Mouse (Mus musculus) limb, embryonic 10.5 days (tissue): ENCODE results near the gene Abcb11. TPM values are rescaled to one million over a fixed set of nuclear protein-coding genes. Genes with fewer than 3 reads are reported as not detected.
"Not testable (repeated sequence)": the region's sequence is repeated elsewhere in the genome, so short reads cannot be mapped to it uniquely, and the experiment has no call there.

Experiments used
- DNase-seq: peaks from one replicate; pipeline ENCODE4 v3.0.0-alpha.2; 2017; ENCODE audit warnings: low spot score
- H3K27ac ChIP-seq: fragments of 300-500 bp; sonication (generic); 2 replicates; pipeline ENCODE4 v1.5.1; 2016; ENCODE audit warnings: mild to moderate bottlenecking
- H3K27me3 ChIP-seq: fragments of 300-500 bp; sonication (generic); 2 replicates; pipeline ENCODE4 v1.6.1; 2016; ENCODE audit warnings: low read depth, mild to moderate bottlenecking; ENCODE audit not compliant: poor library complexity, severe bottlenecking
- H3K36me3 ChIP-seq: fragments of 300-500 bp; sonication (generic); 2 replicates; pipeline ENCODE4 v1.6.1; 2016; ENCODE audit warnings: mild to moderate bottlenecking, moderate library complexity
- H3K4me1 ChIP-seq: fragments of 300-500 bp; sonication (generic); 2 replicates; pipeline ENCODE4 v1.6.1; 2016
- H3K4me3 ChIP-seq: fragments of 300-500 bp; sonication (generic); 2 replicates; pipeline ENCODE4 v1.5.1; 2016; ENCODE audit warnings: mild to moderate bottlenecking, moderate library complexity
- H3K9me3 ChIP-seq: fragments of 300-500 bp; sonication (generic); replicated peaks from 2 replicates; pipeline ENCODE4 v1.6.1; 2016; ENCODE audit warnings: mild to moderate bottlenecking
- WGBS: fragments of 180-500 bp; shearing (Covaris S2); methylation state at CpG from one replicate; pipeline ENCODE4 v1.1.7; 2016; 5-methylcytosine and 5-hydroxymethylcytosine counted together
- polyA plus RNA-seq: library from polyadenylated mRNA; unstranded; fragments of >200 nt; fragmentation: Nextera tagmentation; extraction: Ambion mirVana; gene quantifications from 2 replicates; pipeline ENCODE4 v1.2.1, GENCODE M21; 2016

The Abcb11 gene
- not detected in 2 replicates for polyA plus RNA-seq

DNA sequence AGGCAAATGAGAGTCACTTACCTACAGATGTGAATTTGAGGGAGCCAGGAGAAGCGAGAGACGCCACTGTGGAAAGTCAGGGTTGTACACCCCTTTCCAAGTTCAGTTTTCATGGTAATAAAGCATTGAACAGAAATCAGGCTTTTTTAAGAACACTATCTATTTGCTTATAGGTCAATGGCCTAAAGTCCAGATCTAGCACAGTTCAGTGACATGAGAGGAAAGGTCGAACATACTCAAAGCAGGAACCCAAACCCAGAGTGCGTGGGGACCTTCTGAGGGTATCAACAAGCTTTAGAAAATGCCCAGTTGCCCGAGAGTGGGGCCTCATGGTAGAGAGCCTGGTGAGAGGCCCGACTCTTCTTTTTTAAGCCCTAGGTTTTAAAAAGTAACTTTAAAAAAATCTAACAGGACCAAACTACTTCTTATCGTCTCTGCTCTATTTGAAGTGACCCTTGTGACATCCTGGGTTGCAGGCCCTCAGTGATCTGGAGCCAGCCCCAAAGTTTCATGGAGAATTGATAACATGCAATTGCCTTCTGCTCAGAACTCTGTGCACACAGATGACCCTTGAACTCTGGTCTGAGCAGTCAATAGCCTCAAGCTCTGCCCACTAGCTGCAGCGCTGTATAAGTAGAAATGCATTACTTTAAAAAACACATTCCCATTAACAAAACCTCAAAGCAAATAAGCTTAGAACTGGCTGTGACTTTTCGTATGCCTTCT lies at the start of gene Abcb11:
Gene Abcb11, minus strand, starts transcription at position 121 of the 726 bp plus-strand sequence.
- 89% methylated on average over 9 of the region's 9 CpGs for WGBS
- Histone ChIP-seq H3K4me3 (no peak within 1 kb of the TSS), H3K9me3 (no peaks in the 10 kb centered on the region), H3K27ac (no peak within 1 kb of the TSS), H3K27me3 (no peaks in the 10 kb centered on the region), H3K36me3 (no peaks in the 10 kb centered on the region), H3K4me1 (no peaks in the 10 kb centered on the region)
- no peak for DNase-seq

DNA sequence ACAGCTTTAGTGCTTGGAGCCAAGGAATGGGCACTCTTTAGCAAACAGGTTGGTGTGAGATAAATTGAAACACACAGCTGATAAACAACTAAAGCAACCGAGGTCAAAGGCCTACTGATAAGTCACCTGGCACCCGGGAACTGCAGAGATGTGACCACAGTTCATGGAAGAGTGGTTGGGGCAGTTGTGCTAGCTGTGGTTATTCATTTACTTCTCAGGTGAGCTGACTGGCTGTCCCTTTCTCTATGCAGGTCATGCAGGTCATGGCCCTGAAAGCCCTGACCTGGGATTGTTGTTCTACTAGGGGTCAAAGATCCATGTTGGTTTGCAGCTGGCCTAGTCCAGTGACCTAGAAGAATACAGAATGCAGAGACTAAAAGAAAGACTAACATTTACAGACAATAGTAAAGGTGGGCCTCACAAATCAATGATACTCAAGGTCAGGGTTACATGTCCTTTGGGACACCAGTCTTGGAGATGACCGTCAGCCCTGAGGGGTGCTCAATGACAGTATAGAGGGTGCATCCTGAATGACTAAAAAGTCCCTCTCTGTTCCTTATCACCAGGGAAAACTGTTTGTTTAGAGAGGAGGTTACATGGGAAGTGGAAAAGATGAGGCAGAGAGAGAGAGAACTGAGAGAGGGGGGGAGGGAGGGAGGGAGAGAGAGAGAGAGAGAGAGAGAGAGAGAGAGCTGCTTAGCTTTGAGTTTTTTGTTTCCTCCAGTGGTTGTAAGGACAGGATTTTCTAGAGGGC lies 43.9 kb upstream of the Abcb11 start:
- Histone ChIP-seq H3K9me3 (no peaks in the 10 kb centered on the region), H3K27ac (no peak overlapping the region), H3K36me3 (no peaks in the 10 kb centered on the region), H3K4me1 (no peaks in the 10 kb centered on the region), H3K27me3 (no peaks in the 10 kb centered on the region), H3K4me3 (no peak overlapping the region)
- WGBS = 86% methylated on average over 3 of the region's 3 CpGs
- no peak for DNase-seq

DNA sequence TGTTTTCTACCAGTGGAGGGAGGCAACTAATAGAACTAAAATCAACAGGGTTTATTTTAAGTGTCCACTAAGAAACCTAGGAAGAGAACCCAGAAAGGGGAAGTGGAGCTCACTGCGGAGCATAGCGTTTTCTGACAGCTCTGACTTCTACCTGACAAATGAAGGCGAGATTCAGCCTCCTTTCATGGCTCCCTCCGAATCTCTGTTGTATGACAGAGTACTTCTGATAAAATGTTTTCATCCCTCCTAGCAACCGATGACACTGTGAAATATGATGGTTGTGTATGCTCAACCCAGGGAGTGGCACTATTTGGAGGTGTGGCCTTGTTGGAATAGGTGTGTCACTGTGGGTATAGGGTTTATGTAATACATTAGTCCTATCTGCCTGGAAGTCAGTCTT lies 40.4 kb upstream of the Abcb11 start:
- H3K27me3 ChIP-seq = no peaks in the 10 kb centered on the region
- H3K27ac ChIP-seq = no peak overlapping the region
- 94% methylated on average over 5 of the region's 5 CpGs for WGBS
- H3K36me3 ChIP-seq = no peaks in the 10 kb centered on the region
- no peak for DNase-seq
- no peaks in the 10 kb centered on the region for H3K9me3 ChIP-seq
- H3K4me1 ChIP-seq = peaks cover 3% of the 10 kb centered on the region; the same call in 1 of the 2 replicates
- H3K4me3 ChIP-seq = no peak overlapping the region

DNA sequence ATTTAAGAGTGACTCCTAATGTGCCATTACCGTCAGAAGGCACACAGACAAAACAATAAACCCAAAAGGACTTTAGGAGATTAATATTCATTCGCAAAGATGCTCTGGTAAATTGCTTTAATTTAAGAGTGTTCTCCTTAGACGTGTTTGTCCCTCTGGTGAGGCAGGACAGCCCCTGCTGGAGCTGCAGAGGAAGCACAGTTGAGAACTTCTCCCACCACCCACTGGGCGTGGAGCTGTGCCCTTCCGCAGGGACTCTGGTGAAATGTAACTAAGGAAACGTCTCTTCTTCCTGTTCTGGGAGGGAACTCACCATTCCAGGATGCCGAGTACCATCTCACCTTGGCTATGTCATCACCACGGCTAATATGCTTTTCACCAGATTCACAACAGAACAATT lies 39.3 kb upstream of the Abcb11 start:
- DNase-seq = no peak
- Histone ChIP-seq H3K4me3 (no peak overlapping the region), H3K27ac (no peak overlapping the region), H3K4me1 (peaks cover 3% of the 10 kb centered on the region; the same call in 1 of the 2 replicates), H3K36me3 (no peaks in the 10 kb centered on the region), H3K27me3 (no peaks in the 10 kb centered on the region), H3K9me3 (no peaks in the 10 kb centered on the region)
- 50% methylated on average over 8 of the region's 8 CpGs for WGBS

DNA sequence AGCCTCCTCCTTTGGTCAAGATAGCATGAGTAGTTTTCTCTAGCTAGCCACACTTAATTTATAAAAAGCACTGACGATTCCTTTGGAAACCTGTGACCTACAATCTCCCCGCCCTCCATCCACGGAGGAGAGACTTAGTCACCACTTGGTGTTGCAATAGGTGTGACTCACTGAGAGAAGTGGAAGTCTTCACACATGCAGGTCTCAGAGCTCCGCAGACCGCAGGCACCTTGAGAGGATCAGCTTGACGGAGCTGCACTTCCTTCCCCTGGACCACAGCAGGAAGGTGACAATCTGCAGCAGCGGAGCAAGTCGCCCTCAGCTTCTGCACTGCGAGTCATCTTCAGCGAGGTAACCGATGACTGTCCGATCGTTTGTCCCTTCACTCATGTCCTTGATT lies 37.9 kb upstream of the Abcb11 start, which contains the start of gene Dhrs9:
Gene Dhrs9, plus strand, starts transcription at position 165 of the 400 bp plus-strand sequence.
- 54% methylated on average over 13 of the region's 13 CpGs for WGBS
- Histone ChIP-seq H3K4me3 (no peak within 1 kb of the TSS), H3K4me1 (peaks cover 3% of the 10 kb centered on the region; the same call in 1 of the 2 replicates)

DNA sequence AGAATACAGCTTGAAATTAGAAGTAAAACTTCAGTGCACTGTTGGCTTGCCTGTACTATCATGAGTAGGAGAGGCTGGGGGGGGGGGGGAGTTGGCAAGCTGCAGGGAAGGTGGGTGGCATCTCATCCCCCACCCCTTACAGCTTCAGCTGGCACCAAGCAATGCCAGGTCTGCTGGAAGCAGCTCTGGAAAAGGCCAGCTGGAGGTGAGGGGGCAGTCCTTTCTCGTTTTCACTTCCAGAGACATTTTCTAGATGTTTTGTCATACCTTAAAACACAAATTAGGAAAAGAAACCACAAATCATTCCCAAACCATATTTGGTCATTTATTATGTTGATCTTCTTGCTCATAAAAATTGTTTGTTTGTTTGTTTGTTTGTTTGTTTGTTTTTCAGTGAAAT lies 37.4 kb upstream of the Abcb11 start:
- DNase-seq = no peak
- Histone ChIP-seq H3K9me3 (no peaks in the 10 kb centered on the region), H3K4me3 (no peak overlapping the region), H3K4me1 (peaks cover 3% of the 10 kb centered on the region; the same call in 1 of the 2 replicates), H3K36me3 (no peaks in the 10 kb centered on the region), H3K27me3 (no peaks in the 10 kb centered on the region), H3K27ac (no peak overlapping the region)
- 74% methylated on average over 1 of the region's 1 CpGs for WGBS

More for the DNA sequence above, 37.9 kb upstream of the Abcb11 start, which contains the start of gene Dhrs9:
- no peak for DNase-seq
- H3K27ac ChIP-seq = no peak within 1 kb of the TSS
- H3K9me3 ChIP-seq = no peaks in the 10 kb centered on the region
- H3K27me3 ChIP-seq = no peaks in the 10 kb centered on the region
- no peaks in the 10 kb centered on the region for H3K36me3 ChIP-seq

DNA sequence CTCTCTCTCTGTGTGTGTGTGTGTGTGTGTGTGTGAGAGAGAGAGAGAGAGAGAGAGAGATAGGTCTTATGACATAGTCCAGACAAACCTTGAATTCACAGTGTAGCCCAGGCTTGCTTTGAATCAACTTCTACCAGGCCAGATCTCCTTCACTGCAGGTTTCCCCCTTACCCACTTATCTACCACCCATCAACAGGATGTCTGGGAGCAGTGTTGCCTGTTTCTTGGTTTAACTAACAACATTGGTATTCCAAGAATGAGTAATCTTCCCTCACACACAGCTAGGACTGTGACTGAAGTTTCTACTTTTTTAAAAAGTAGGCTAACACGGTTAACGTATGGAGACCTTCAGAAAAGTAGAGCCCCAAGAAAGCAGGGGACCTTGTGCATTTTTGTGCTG lies 34.4 kb upstream of the Abcb11 start:
- H3K9me3 ChIP-seq = no peaks in the 10 kb centered on the region
- peaks cover 3% of the 10 kb centered on the region; the same call in 1 of the 2 replicates for H3K4me1 ChIP-seq
- no peak overlapping the region for H3K4me3 ChIP-seq
- no peaks in the 10 kb centered on the region for H3K27me3 ChIP-seq
- no peaks in the 10 kb centered on the region for H3K36me3 ChIP-seq
- WGBS = 91% methylated on average over 2 of the region's 2 CpGs
- no peak for DNase-seq
- H3K27ac ChIP-seq = no peak overlapping the region

DNA sequence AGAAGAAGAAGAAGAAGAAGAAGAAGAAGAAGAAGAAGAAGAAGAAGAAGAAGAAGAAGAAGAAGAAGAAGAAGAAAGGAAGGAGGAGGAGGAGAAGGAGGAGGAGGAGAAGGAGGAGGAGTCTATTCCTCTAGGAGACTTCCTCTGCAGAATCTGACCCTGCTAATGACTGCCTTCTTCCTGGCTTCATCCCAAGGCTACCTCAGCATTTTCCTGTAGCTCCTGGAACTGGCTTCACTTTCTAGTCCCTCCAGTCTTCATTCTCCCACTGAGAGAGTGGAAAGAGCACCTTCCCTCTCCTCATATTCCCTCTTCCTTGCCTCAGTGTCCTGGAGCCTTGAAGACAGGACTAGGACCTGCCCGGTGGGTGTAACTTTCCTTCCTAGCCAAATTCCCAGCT lies 22.9 kb upstream of the Abcb11 start:
- Histone ChIP-seq H3K4me1 (no peaks in the 10 kb centered on the region), H3K27me3 (no peaks in the 10 kb centered on the region), H3K9me3 (no peaks in the 10 kb centered on the region), H3K4me3 (no peak overlapping the region), H3K36me3 (no peaks in the 10 kb centered on the region), H3K27ac (no peak overlapping the region)
- 91% methylated on average over 1 of the region's 1 CpGs for WGBS
- DNase-seq = no peak

DNA sequence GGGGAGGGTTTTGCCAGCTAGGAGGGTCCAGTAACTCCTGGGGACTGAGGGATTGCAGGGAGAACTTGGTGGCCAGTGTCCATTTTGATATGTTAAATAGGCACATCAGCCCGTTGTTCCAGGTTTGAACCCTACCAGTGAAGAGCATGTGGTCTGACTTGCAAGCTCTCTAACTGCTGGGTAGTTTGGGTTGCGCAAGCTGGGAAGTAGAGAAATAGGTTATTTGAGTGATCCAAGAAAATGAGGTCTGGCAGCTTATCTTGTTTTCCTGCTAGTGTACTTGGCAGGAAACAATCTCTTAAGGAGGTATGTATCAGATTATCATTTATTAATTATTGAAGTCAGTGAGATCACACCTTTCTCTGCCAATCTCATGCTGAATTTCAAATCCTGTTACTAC lies 22.4 kb upstream of the Abcb11 start:
- Histone ChIP-seq H3K9me3 (no peaks in the 10 kb centered on the region), H3K4me1 (no peaks in the 10 kb centered on the region), H3K27ac (no peak overlapping the region), H3K36me3 (no peaks in the 10 kb centered on the region), H3K27me3 (no peaks in the 10 kb centered on the region), H3K4me3 (no peak overlapping the region)
- no peak for DNase-seq
- 90% methylated on average over 2 of the region's 2 CpGs for WGBS

DNA sequence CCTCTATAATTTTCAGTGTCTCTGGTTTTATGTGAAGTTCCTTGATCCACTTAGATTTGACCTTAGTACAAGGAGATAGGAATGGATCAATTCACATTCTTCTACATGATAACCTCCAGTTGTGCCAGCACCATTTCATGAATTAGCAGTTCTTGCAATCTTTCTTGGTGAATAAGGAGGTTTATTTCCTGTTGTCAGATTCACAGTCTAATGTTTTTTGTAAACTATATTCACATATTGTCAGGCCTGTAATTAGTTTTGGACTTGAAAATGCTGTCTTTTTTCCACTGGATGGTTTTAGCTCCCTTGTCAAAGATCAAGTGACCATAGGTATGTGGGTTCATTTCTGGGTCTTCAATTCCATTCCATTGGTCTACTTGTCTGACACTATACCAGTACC lies 13.0 kb upstream of the Abcb11 start:
- DNase-seq, H3K9me3 ChIP-seq, H3K27ac ChIP-seq, H3K36me3 ChIP-seq, H3K4me3 ChIP-seq, H3K27me3 ChIP-seq, H3K4me1 ChIP-seq: not testable (repeated sequence)

DNA sequence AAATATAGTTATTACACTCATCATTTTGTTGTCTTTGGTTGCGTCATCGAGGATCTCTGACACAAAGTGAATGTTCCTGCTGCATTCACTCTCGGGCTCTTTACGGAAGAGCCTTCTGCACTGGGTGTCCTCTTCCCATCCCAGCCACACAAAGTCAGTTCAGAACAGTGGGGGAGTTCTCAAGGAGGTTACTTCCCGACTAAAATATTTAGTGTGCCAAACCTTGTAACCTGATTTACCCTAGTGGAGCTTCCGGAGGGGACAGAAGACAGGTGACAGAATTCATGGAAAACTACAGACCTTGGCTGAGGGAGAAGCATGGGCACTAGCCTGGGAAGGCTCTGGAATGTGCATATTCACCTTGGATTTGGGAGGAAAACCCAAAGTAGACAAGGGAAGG lies 910 bp downstream of the Abcb11 start:
- WGBS = 90% methylated on average over 6 of the region's 6 CpGs
- H3K4me1 ChIP-seq = no peaks in the 10 kb centered on the region
- no peaks in the 10 kb centered on the region for H3K9me3 ChIP-seq
- H3K27ac ChIP-seq = no peak overlapping the region
- no peak overlapping the region for H3K4me3 ChIP-seq
- DNase-seq = no peak
- no peaks in the 10 kb centered on the region for H3K36me3 ChIP-seq
- no peaks in the 10 kb centered on the region for H3K27me3 ChIP-seq

DNA sequence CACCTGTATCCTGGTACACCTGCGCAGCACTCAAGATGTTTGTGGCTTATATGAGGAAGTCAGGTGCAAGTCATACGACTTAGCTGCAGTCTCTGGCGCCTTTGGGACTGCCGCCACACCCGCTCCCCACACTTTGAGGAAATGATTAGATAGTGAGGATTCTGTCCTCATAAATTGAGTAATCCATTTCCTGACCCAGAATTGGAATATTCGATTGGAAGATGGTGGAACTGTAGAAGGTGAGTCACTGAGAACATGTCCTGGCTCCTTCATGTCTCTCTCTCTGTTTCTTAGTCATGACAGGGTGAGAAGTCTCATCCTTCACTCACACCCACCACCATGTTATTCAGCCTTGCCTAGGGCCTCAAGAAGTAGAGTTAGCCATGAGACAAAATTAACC lies 10.9 kb downstream of the Abcb11 start:
- not testable (repeated sequence) for DNase-seq

DNA sequence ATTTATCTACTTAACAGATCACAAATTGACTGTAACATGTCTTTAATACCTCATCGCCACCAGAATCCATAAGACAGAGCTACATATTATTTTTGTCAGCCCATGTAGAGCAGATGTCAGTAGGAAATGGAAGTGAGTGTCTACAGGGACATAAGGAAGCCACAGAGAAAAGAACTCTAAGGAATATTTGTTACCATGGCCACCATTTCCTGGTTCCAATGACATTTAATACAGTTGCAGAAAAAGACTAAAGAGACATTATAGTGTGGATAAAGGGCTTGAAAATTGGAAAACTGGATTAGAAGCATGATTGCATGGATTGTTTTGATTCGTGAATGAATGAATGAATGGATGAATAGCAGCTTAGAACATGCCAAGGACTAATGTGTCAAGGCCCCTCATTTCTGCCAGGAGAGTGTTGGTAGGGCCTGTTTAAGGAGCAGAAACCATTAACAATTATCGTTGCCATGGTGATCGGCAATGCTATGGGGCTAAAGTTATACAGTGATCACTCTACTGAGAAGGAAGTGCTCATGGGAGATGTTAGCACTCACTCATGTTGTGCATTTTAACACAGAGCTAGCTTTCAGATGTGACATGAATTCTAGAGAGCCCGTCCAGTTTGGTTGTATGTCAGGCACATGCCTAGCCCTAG lies 13.8 kb downstream of the Abcb11 start:
- no peak for DNase-seq
- H3K27ac ChIP-seq = no peak overlapping the region
- H3K36me3 ChIP-seq = no peaks in the 10 kb centered on the region
- H3K9me3 ChIP-seq = no peaks in the 10 kb centered on the region
- no peaks in the 10 kb centered on the region for H3K27me3 ChIP-seq
- WGBS = 93% methylated on average over 5 of the region's 5 CpGs
- H3K4me3 ChIP-seq = no peak overlapping the region
- no peaks in the 10 kb centered on the region for H3K4me1 ChIP-seq

More for the DNA sequence above, 10.9 kb downstream of the Abcb11 start:
- not testable (repeated sequence) for H3K4me3 ChIP-seq, H3K27ac ChIP-seq, H3K9me3 ChIP-seq, H3K36me3 ChIP-seq, H3K4me1 ChIP-seq, H3K27me3 ChIP-seq
- 92% methylated on average over 6 of the region's 6 CpGs for WGBS
